Mouse (Mus musculus): ENCODE results near the gene Tmem126a. TPM values are rescaled to one million over a fixed set of nuclear protein-coding genes. Genes with fewer than 3 reads are reported as not detected.

Tmem126a gene
- 10 to 100 TPM; 38.1 to 40.0 TPM for total RNA-seq (2021)
- long read RNA-seq, experiment 1, transcript Tmem126a-201 (5 exons, 799 nt), result major isoform, 9 of 16 reads
- long read RNA-seq, experiment 1, partial matches to known transcripts, result 1 of 16 reads
- long read RNA-seq, experiment 1, other reads (novel, unspliced or antisense), result 2 of 16 reads
- long read RNA-seq, experiment 2, transcript Tmem126a-201 (5 exons, 799 nt), result major isoform, 9 of 10 reads
- long read RNA-seq, experiment 2, partial matches to known transcripts, result 0 of 10 reads
- long read RNA-seq, experiment 2, other reads (novel, unspliced or antisense), result 0 of 10 reads

DNA sequence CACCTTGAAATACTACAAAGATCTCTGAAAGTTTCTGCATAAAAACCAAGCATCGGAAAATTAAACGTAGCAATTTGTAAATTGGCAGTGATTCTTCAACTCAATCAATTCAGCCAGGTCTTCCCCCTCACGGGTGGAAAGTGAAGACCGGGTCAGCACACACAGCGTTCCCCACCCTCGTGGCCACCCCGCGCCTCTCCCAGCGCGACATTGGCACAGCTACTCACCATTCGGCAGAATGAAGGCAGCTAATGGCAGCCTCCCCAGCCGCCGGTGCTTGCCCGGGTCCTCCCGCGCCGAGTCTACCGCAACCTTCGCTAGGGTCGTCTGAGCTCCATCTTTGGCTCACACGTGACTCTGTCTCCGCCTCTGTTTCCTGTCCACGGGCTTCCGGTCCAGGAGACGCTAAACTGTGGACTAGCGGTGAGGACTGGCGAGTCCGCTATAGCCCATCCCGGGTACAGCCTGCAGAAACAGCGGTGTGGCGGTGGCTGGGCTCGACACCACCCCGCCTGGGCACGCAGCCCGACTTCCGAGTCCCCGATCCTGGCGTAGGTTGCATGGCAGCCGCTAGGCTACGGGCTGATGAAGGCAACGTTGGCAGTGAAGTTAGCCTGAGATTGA lies at the start of gene Tmem126a:
Gene Tmem126a, minus strand, starts transcription at position 385 of the 624 bp plus-strand sequence.
- TF ChIP-seq CTCF (IDR thresholded peaks at IDR 0.05), result peak; percentile 36
- DNase-seq (ENCODE audit: extremely low spot score in 1 of 2, low spot score in 2 of 2), result peak; percentile 78 to 84
- Histone ChIP-seq H3K27ac (peak within 1 kb of the TSS; percentile 98), H3K4me3 (peak within 1 kb of the TSS; percentile 94)
- intact Hi-C loops (cut with DNase I), result loop anchor here (1.0 to 2.0 kb wide), 2 partner anchors 14 to 18 kb away; partner anchors contain the start of gene Crebzf

DNA sequence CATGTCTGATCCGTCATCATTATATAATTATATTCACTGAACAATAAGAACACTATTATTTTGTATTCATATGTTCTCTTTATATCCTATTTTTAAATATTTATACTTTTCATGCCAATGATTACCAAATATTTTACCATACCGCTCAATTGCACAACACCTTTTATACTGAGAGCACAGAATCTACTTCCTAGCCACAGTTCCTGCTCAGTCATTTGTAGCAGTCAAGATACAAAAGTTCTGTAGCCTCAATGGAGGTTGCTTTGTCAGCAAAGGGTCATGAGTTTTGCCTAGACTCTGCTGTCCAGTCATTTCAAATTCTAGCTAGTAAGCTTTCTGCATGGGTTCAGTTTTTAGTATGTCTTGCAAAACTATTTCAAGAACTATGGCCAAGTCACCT lies 25.6 kb upstream of the Tmem126a start:
- intact Hi-C loops (cut with DNase I), result no loop called here
- H3K4me3 ChIP-seq, result no peak overlapping the region
- no peak overlapping the region for H3K27ac ChIP-seq
- TF ChIP-seq CTCF (IDR thresholded peaks at IDR 0.05), result no peak
- no peak for DNase-seq (ENCODE audit: extremely low spot score in 1 of 2, low spot score in 2 of 2)

DNA sequence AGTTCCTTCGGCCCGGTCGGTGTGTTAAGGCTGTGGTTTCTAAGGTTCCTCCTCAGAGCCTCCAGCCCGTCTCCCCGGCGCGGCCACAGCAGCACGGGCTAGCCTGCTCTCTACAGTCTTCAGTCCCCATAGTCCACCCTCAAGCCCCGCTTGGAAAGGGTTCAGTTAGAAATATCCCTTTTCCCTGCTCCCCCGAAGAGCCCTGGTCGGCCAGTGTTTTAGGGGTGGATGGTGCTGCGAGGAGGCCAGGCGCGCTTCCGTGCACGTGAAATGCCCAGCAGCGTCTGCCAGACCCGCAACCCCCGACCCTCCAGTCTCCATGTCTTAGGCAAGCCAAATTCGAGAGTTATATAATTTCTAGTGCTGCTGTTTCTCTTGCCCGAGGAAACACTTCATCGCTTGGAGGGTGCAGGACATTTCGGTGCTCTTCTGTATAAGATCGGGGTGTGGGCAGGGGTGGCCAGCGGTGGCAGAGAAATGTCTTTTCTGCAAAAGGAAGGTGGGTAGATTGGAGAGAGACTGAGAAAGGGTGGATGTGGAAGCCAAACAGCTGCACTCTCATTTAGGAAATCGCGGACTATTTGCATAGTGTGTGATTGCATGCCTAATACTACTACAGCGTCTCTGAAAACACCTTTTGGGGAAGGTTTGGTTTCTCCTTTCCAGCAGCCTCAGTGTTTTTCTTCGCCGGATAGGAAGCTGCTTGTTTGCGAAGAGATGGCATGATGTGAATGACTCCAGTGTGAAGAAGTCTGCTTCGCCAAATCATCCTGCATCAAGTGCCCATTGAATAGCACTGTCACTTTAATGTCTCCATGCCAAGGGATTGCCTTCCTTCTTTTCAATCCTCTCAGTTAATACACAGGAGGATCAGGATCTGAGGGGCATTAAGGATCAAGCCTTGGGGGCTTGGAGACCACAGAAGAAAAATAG lies 19.6 kb upstream of the Tmem126a start, which contains the start of gene Dlg2:
Gene Dlg2, plus strand, starts transcription at position 360 of the 933 bp plus-strand sequence.
- intact Hi-C loops (cut with DNase I), result loop anchor here (1.0 kb wide), 1 partner anchor 32 kb away; no protein-coding TSS in a partner anchor
- Histone ChIP-seq H3K27ac (peak within 1 kb of the TSS; percentile 99), H3K4me3 (peak within 1 kb of the TSS; percentile 56)
- peak in 1 of 2 experiments; percentile 41 for DNase-seq (ENCODE audit: extremely low spot score in 1 of 2, low spot score in 2 of 2)
- TF ChIP-seq CTCF (IDR thresholded peaks at IDR 0.05), result no peak

DNA sequence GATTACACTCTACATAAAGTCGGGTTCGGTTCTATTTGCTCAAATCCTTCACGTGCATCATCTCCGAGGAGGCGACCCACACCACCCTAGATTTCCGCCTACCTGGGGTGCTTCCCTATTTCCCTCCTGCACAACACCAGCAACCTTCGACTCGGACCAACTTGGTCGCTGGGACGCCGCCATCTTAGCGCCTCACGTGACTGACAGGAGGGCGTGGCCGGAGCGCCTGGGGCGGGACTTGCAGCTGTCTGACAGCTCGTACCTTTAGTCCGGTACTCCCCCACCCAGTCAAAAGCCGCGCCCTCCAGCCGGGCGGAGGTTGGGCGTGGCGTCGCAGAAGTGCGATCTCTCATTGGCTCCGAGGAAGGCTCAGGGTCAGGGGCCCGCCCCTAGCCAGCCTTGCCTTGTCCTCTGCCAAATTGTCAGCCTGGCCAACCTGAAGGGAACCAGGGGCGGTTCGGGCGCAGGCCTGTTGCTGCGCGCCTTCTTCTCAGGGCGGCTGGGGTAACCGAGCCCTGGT lies 18.8 kb upstream of the Tmem126a start, which contains the start of gene Tmem126b:
Gene Tmem126b, minus strand, starts transcription at position 209 of the 520 bp plus-strand sequence.
- no peak for TF ChIP-seq CTCF (IDR thresholded peaks at IDR 0.05)
- peak; percentile 99 for DNase-seq (ENCODE audit: extremely low spot score in 1 of 2, low spot score in 2 of 2)
- intact Hi-C loops (cut with DNase I), result loop anchor here (1.0 kb wide), 2 partner anchors 19 to 32 kb away; partner anchors contain the start of gene Tmem126a
- H3K27ac ChIP-seq, result peak within 1 kb of the TSS; percentile 99
- peak within 1 kb of the TSS; percentile 56 for H3K4me3 ChIP-seq

DNA sequence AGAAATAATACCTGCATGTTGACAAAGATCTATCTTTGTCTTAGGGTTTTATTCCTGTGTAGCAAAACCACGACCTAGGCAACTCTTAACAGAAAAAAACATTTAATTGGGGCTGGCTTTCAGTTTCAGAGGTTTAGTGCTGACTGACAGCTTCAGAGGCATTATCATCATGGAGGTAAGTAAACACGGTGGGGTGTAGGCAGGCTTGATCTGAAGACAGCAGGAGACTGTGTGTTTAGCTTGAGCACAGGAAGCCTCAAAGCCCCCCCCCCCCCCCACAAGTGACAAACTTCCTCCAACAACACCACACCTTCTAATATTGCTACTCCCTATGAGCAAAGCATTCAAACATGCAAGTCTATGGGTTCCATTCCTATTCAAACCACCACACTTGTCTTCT lies 16.5 kb upstream of the Tmem126a start:
- intact Hi-C loops (cut with DNase I), result loop anchor here (1.0 kb wide), 1 partner anchor 47 kb away; the partner anchor contains the start of gene Ccdc89
- H3K27ac ChIP-seq, result no peak overlapping the region
- DNase-seq (ENCODE audit: extremely low spot score in 1 of 2, low spot score in 2 of 2), result no peak
- no peak overlapping the region for H3K4me3 ChIP-seq
- TF ChIP-seq CTCF (IDR thresholded peaks at IDR 0.05), result no peak

DNA sequence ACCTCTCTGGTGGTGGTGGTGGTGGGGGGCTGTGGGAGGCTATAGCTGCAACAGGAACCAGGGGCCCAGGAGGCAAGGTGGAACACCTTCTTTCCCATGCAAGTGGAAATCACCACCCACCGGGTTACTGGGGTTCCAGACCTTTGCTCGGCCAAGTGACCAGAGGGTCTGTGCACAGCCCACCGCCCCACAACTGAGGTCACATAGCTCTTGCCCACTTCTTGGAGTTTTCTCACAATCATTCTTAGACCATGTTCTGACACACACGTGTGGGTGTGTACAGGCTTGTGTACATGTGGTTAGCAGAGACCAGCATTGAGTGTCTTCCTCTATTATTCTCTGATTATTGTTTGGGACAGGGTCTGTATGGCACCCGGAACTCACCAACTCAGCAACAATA lies 4.4 kb upstream of the Tmem126a start:
- Histone ChIP-seq H3K27ac (no peak overlapping the region), H3K4me3 (no peak overlapping the region)
- DNase-seq (ENCODE audit: extremely low spot score in 1 of 2, low spot score in 2 of 2), result no peak
- TF ChIP-seq CTCF (IDR thresholded peaks at IDR 0.05), result no peak
- intact Hi-C loops (cut with DNase I), result no loop called here

DNA sequence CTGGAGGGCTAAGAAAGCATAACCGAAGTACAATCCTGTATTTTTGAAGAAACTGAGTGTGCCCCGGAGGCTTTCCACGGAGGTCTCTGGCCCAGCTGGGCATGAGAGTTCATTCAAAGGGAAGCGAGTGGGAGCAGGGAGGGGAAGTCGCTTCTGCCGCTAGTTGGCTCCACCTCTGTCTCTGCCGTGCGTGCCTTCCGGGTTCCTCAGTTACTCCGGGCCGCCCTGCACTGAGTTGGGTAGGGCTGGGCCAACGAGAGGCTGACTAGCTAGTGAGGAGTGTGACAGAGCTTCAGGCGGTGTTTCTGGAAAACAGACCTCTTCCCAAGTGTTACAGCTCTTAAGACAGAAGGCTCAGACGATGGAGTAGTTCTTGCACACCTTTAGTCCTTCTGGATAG lies 3.9 kb upstream of the Tmem126a start:
- no peak overlapping the region for H3K27ac ChIP-seq
- no peak overlapping the region for H3K4me3 ChIP-seq
- no peak for DNase-seq (ENCODE audit: extremely low spot score in 1 of 2, low spot score in 2 of 2)
- peak; percentile 28 for TF ChIP-seq CTCF (IDR thresholded peaks at IDR 0.05)
- intact Hi-C loops (cut with DNase I), result no loop called here

DNA sequence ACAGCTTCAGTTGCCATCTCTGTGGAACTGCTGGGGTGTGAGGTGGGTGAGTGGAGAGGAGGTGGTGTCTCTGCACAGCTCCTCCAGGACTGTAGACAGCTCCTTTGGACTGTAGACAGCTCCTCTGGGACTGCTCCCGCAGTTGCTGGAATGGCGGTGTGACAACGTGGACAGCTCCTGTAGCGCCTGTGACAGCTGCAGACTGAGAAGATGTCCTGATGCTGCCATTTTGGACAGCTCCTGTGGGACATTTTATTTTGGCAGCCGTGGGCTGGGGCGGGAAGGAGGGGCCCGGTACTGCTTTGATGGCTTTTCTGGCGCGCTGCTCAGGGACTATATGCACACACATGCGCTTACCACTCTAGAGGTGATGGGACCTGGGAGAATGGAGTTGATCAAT lies 3.3 kb upstream of the Tmem126a start:
- H3K27ac ChIP-seq, result no peak overlapping the region
- TF ChIP-seq CTCF (IDR thresholded peaks at IDR 0.05), result no peak
- intact Hi-C loops (cut with DNase I), result no loop called here
- no peak overlapping the region for H3K4me3 ChIP-seq
- no peak for DNase-seq (ENCODE audit: extremely low spot score in 1 of 2, low spot score in 2 of 2)

DNA sequence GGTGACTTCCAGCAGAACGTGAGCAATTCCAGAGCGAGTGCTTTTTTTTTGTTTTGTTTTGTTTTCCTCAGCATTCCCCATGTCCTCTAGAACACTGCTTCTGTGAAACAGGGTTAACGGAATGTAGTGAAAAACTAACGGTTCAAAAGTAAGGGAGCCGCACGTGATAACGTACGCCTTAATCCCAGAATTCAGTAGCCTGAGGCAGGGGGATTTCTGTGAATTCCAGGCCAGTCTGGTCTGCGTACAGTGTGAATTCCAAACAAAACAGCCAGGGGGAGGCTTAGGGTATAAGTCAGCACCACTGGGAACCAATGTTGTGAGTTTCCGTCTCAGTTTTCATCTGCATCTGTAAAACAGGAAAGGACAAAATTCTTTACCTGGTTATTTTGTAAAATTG lies 488 bp upstream of the Tmem126a start:
- Histone ChIP-seq H3K27ac (peak overlapping the region; percentile 98), H3K4me3 (peak overlapping the region; percentile 94)
- no peak; the same call in 1 of the 2 replicates for TF ChIP-seq CTCF (IDR thresholded peaks at IDR 0.05)
- no peak for DNase-seq (ENCODE audit: extremely low spot score in 1 of 2, low spot score in 2 of 2)
- intact Hi-C loops (cut with DNase I), result loop anchor here (1.0 to 2.0 kb wide), 2 partner anchors 15 to 18 kb away; partner anchors contain the start of gene Crebzf

DNA sequence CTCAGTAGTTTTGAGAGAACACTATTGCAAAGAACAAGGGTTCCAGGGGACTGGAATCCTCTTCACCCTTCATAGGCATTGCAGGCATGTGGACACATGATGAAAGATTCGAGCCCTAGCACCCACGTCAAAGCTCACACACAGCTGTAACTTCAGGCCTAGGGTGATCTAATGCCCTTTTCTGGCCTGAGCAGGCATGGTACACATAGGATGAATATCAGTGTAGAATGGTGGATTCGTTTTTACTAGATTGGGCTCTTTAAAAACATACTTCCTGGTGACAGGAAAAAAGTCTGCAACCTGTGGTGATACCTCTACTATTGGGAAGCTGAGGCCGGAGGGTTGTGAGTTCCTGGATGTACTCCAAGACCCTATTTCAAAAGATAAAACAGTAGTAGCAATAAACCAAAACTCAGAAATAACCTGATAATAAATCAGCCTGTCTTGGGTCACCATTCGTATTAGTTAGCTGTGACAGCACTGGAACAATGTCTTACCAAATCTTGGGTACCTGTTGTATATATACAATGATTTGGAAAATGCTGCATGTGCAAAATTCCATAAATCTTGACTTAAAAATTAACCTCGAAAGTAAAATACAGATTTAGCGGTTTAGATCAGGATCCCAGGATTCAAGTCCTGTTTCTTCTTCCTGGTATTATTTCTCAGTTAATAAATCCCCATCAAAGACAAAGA lies 732 bp downstream of the Tmem126a start:
- Histone ChIP-seq H3K27ac (peak overlapping the region; percentile 98), H3K4me3 (peak overlapping the region; percentile 94)
- TF ChIP-seq CTCF (IDR thresholded peaks at IDR 0.05), result no peak
- no peak for DNase-seq (ENCODE audit: extremely low spot score in 1 of 2, low spot score in 2 of 2)
- intact Hi-C loops (cut with DNase I), result loop anchor here (2.0 kb wide), 1 partner anchor 13 kb away; the partner anchor contains the start of gene Crebzf

Measured in left cerebral cortex, adult 2 months (tissue).